Mouse (Mus musculus) heart, postnatal 14 days (tissue): Measurements from ENCODE around the gene Selenoi. TPM values are rescaled to one million over a fixed set of nuclear protein-coding genes. Genes with fewer than 3 reads are reported as not detected.

ENCODE experiments used
- DNase-seq, 2 experiments: peaks; one replicate each; pipeline ENCODE4 v3.0.0; 2021 to 2022
- intact Hi-C: fragments of 180-260 bp; cut with DNase I; formaldehyde crosslinking; loops from one replicate; pipeline ENCODE4 v1.15.1; 2025
- total RNA-seq, 2 experiments: library from RNA; stranded (reverse); gene quantifications; 2 replicates each; pipeline ENCODE4 v1.2.3; 2021

Selenoi gene
- total RNA-seq, 2 experiments from 2014 or later = 18.5 to 20.7 TPM

DNA sequence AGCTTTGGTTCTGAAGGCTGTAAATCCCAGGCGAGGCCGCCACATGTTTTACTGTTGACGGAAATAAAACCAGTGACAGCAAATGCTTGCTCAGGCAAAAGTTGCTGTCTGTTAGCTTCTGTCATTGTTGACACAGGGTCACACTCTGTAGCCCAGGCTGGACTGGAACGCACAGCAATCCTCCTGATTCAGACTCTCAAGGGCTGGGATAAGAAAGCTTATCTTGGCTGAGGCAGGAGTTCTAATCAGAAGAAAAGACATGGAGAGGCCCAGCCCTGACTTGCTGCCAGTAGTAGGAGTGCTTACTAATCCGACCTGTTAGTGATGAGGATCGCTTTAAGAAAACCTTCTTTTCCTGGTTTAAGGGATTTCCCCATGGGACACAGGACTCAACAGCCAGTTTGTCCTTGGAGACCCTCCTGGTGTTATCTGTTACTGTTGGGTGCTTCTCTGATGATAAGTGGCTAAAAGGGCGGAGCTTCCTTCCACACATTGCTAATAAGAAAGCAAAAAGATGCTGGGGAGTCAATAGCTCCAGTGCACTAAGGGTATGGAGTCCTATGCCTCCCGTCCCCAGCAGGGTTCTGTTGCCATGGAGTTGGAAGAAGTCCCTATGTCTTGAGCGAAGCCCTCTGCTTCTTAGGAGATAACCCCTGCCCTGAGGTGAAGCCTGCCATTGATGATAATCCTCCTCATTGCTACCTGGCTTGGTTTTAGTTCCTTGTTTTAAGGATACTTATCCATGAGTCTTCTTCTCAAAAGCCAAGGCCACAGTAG lies 54.9 kb downstream of the Selenoi start:
- intact Hi-C loops = no loop called here
- DNase-seq = no peak

Other genes with a start within 250 kb of the Selenoi start
- not detected for gene Il6, start 219.5 kb upstream of the Selenoi start, total RNA-seq
- gene Tyms, start 159.0 kb upstream of the Selenoi start, total RNA-seq = 10 to 100 TPM; 11.6 to 13.9 TPM
- under 1 TPM; 0.17 to 0.19 TPM for gene Garem2, start 127.4 kb upstream of the Selenoi start, total RNA-seq
- gene 3110082J24Rik, start 126.5 kb upstream of the Selenoi start, total RNA-seq = not detected
- 1,000 to 10,000 TPM; 1,294 to 1,315 TPM for gene Hadha, start 77.4 kb upstream of the Selenoi start, total RNA-seq
- gene Hadhb, start 77.3 kb upstream of the Selenoi start, total RNA-seq = 1,000 to 10,000 TPM; 1,750 to 1,828 TPM
- gene Adgrf3, start 26.9 kb upstream of the Selenoi start, total RNA-seq = under 1 TPM; 0.14 to 0.29 TPM
- gene Drc1, start 48.8 kb downstream of the Selenoi start, total RNA-seq = under 1 TPM; 0.24 to 0.98 TPM
- not detected for gene Otof, start 229.4 kb downstream of the Selenoi start, total RNA-seq
- not detected for gene 1700001C02Rik, start 233.5 kb downstream of the Selenoi start, total RNA-seq